Mouse (Mus musculus) kidney, postnatal 0 days (tissue): ENCODE results near the gene Ube2d1. TPM values are rescaled to one million over a fixed set of nuclear protein-coding genes. Genes with fewer than 3 reads are reported as not detected.

Experiments
- ATAC-seq: fragments of 200-750 bp; cut with Nextera tagmentation; replicated peaks from 2 replicates; pipeline ENCODE4 v1.8.0; 2017; ENCODE audit warnings: low read depth, moderate number of reproducible peaks, moderate TSS enrichment, moderate library complexity; ENCODE audit not compliant: low FRiP score
- DNase-seq: peaks from one replicate; pipeline ENCODE4 v3.0.0-alpha.2; 2016; ENCODE audit warnings: low spot score
- H3K27ac ChIP-seq: fragments of 300-500 bp; sonication (generic); 2 replicates; pipeline ENCODE4 v1.5.1; 2014; ENCODE audit warnings: mild to moderate bottlenecking
- H3K27me3 ChIP-seq: fragments of 300-500 bp; sonication (generic); 2 replicates; pipeline ENCODE4 v1.6.1; 2014; ENCODE audit warnings: low read length, mixed read lengths; ENCODE audit not compliant: insufficient read depth
- H3K36me3 ChIP-seq: fragments of 300-500 bp; sonication (generic); 2 replicates; pipeline ENCODE4 v1.6.1; 2014; ENCODE audit warnings: low read length, mixed read lengths; ENCODE audit not compliant: insufficient read depth
- H3K4me1 ChIP-seq: fragments of 300-500 bp; sonication (generic); replicated peaks from 2 replicates; pipeline ENCODE4 v1.6.1; 2014; ENCODE audit warnings: antibody characterized with exemption, low read length, mixed read lengths; ENCODE audit not compliant: insufficient read depth
- H3K4me2 ChIP-seq: fragments of 300-500 bp; sonication (generic); 2 replicates; pipeline ENCODE4 v1.6.1; 2014; ENCODE audit warnings: mild to moderate bottlenecking, low read length, moderate library complexity, mixed read lengths
- H3K4me3 ChIP-seq: fragments of 300-500 bp; sonication (generic); replicated peaks from 2 replicates; pipeline ENCODE4 v1.5.1; 2014; ENCODE audit warnings: low read depth, low read length
- H3K9ac ChIP-seq: fragments of 300-500 bp; sonication (generic); 2 replicates; pipeline ENCODE4 v1.6.1; 2014; ENCODE audit warnings: low read depth, low read length
- H3K9me3 ChIP-seq: fragments of 300-500 bp; sonication (generic); replicated peaks from 2 replicates; pipeline ENCODE4 v1.6.1; 2016; ENCODE audit warnings: low read length, inconsistent platforms, mixed read lengths
- CTCF ChIP-seq: IDR thresholded peaks from 2 replicates; pipeline ENCODE4 v1.5.1; 2016; ENCODE audit warnings: antibody characterized with exemption, low read depth, mild to moderate bottlenecking, moderate library complexity
- WGBS: fragments of 180-500 bp; shearing (Covaris S2); extraction: QIAGEN DNeasy Blood & Tissue Kit; methylation state at CpG from one replicate; pipeline ENCODE4 v1.1.7; 2014; 5-methylcytosine and 5-hydroxymethylcytosine counted together
- polyA plus RNA-seq: library from polyadenylated mRNA; unstranded; fragments of >200 nt; fragmentation: Nextera tagmentation; extraction: Ambion mirVana; gene quantifications from 2 replicates; pipeline ENCODE4 v1.2.1, GENCODE M21; 2015

Ube2d1 gene
- polyA plus RNA-seq, 1 experiment from 2014 or later = 58.0 TPM

GRCm38 (mm10) chr10:71293245-71293644 is 8.2 kb upstream of the Ube2d1 start:
- peak; percentile 19; the same call in 1 of the 2 replicates for TF ChIP-seq CTCF
- no peaks in the 10 kb centered on the region for H3K27me3 ChIP-seq
- no peak for ATAC-seq
- no peak overlapping the region for H3K4me3 ChIP-seq
- H3K9me3 ChIP-seq = no peaks in the 10 kb centered on the region
- 61% methylated on average over 4 of the region's 4 CpGs for WGBS
- no peak overlapping the region for H3K4me2 ChIP-seq
- H3K27ac ChIP-seq = no peak overlapping the region
- no peak for DNase-seq
- 0 out of 2 replicates have a peak, but pooled peaks cover 3% of the 10 kb centered on the region for H3K4me1 ChIP-seq
- no peaks in the 10 kb centered on the region for H3K36me3 ChIP-seq
- H3K9ac ChIP-seq = no peak overlapping the region

GRCm38 (mm10) chr10:71292254-71292653 is 7.2 kb upstream of the Ube2d1 start:
- DNase-seq (peak; percentile 20), ATAC-seq (peak; percentile 74)
- Histone ChIP-seq H3K9me3 (no peaks in the 10 kb centered on the region), H3K36me3 (no peaks in the 10 kb centered on the region), H3K27ac (no peak overlapping the region), H3K4me2 (peak overlapping the region; percentile 15; the same call in 1 of the 2 replicates), H3K4me1 (0 out of 2 replicates have a peak, but pooled peaks cover 3% of the 10 kb centered on the region), H3K27me3 (no peaks in the 10 kb centered on the region), H3K4me3 (no peak overlapping the region), H3K9ac (no peak overlapping the region)
- no peak for TF ChIP-seq CTCF
- WGBS = 6% methylated on average over 10 of the region's 11 CpGs

- no peaks in the 10 kb centered on the region for H3K9me3 ChIP-seq
- peak; percentile 12 for DNase-seq
- H3K4me1 ChIP-seq = 0 out of 2 replicates have a peak, but pooled peaks cover 3% of the 10 kb centered on the region
- no peak overlapping the region for H3K27ac ChIP-seq
- ATAC-seq = 0 out of 2 replicates have a peak, but pooled peaks have one; percentile 29
- H3K4me2 ChIP-seq = peak overlapping the region; percentile 15
- H3K4me3 ChIP-seq = no peak overlapping the region
- TF ChIP-seq CTCF = 0 out of 2 replicates have a peak, but pooled peaks have one; percentile 10
- H3K36me3 ChIP-seq = no peaks in the 10 kb centered on the region
- 6% methylated on average over 4 of the region's 4 CpGs for WGBS
- no peak overlapping the region for H3K9ac ChIP-seq
- no peaks in the 10 kb centered on the region for H3K27me3 ChIP-seq
These were observed 6.7 kb upstream of the Ube2d1 start for GRCm38 (mm10) chr10:71291801-71292200.

- Histone ChIP-seq H3K27me3 (no peaks in the 10 kb centered on the region), H3K9ac (no peak overlapping the region), H3K9me3 (no peaks in the 10 kb centered on the region), H3K27ac (no peak overlapping the region), H3K4me3 (no peak overlapping the region), H3K4me2 (no peak overlapping the region), H3K36me3 (no peaks in the 10 kb centered on the region), H3K4me1 (0 out of 2 replicates have a peak, but pooled peaks cover 3% of the 10 kb centered on the region)
- WGBS = 28% methylated on average over 3 of the region's 3 CpGs
- no peak for TF ChIP-seq CTCF
- no peak for DNase-seq
- ATAC-seq = peak; percentile 78
These were observed 6.2 kb upstream of the Ube2d1 start for GRCm38 (mm10) chr10:71291179-71291661.

- H3K36me3 ChIP-seq = no peaks in the 10 kb centered on the region
- under 1% methylated on average over 41 of the region's 41 CpGs for WGBS
- H3K27ac ChIP-seq = 0 out of 2 replicates have a peak overlapping the region, but pooled peaks have one; percentile 10
- DNase-seq (no peak), ATAC-seq (peak; percentile 81)
- peak overlapping the region; percentile 93 for H3K4me3 ChIP-seq
- H3K4me2 ChIP-seq = peak overlapping the region; percentile 78
- H3K9me3 ChIP-seq = no peaks in the 10 kb centered on the region
- no peaks in the 10 kb centered on the region for H3K27me3 ChIP-seq
- no peaks in the 10 kb centered on the region; the same call in 1 of the 2 replicates for H3K4me1 ChIP-seq
- no peak for TF ChIP-seq CTCF
- peak overlapping the region; percentile 85 for H3K9ac ChIP-seq
These were observed 444 bp downstream of the Ube2d1 start for GRCm38 (mm10) chr10:71284511-71285125.

GRCm38 (mm10) chr10:71284131-71284510 is 941 bp downstream of the Ube2d1 start:
- H3K27me3 ChIP-seq = no peaks in the 10 kb centered on the region
- no peaks in the 10 kb centered on the region for H3K36me3 ChIP-seq
- no peak for DNase-seq
- no peak overlapping the region for H3K27ac ChIP-seq
- no peak for ATAC-seq
- no peak for TF ChIP-seq CTCF
- H3K4me3 ChIP-seq = peak overlapping the region; percentile 93
- H3K4me1 ChIP-seq = no peaks in the 10 kb centered on the region; the same call in 1 of the 2 replicates
- peak overlapping the region; percentile 85 for H3K9ac ChIP-seq
- no peaks in the 10 kb centered on the region for H3K9me3 ChIP-seq
- peak overlapping the region; percentile 78 for H3K4me2 ChIP-seq
- WGBS = 11% methylated on average over 8 of the region's 8 CpGs
